Mouse (Mus musculus) MEL (cell line): ENCODE results near the gene Hif1an. TPM values are rescaled to one million over a fixed set of nuclear protein-coding genes. Genes with fewer than 3 reads are reported as not detected.

Experiments used
- DNase-seq: peaks from one replicate; pipeline ENCODE4 v3.0.0; 2011; ENCODE audit warnings: low read depth, low spot score
- H3K27ac ChIP-seq: 2 replicates; pipeline ENCODE4 v1.5.1; 2012; ENCODE audit warnings: low read depth, mild to moderate bottlenecking, control low read depth, low read length, moderate library complexity; ENCODE audit not compliant: control insufficient read depth
- H3K27me3 ChIP-seq, 2 experiments: fragments of 150-350 bp in 1 of 2; sonication (generic) in 1 of 2; 2 replicates each; pipeline ENCODE4 v1.6.1; 2012; ENCODE audit warnings: low read length in 2 of 2, mild to moderate bottlenecking in 2 of 2, improper control_type of control experiment in 1 of 2, moderate library complexity in 1 of 2; ENCODE audit not compliant: insufficient read depth in 2 of 2, control insufficient read depth in 1 of 2
- H3K36me3 ChIP-seq, 2 experiments: 2 replicates each; pipeline ENCODE4 v1.6.1; 2012 to 2014; ENCODE audit warnings: low read length in 2 of 2, improper control_type of control experiment in 1 of 2, inconsistent platforms in 1 of 2, mild to moderate bottlenecking in 1 of 2; ENCODE audit not compliant: insufficient read depth in 2 of 2, control insufficient read depth in 1 of 2
- H3K4me1 ChIP-seq, 2 experiments: fragments of 150-350 bp in 1 of 2; sonication (generic) in 1 of 2; 2 replicates each; pipeline ENCODE4 v1.6.1; 2012; ENCODE audit warnings: low read length in 2 of 2, improper control_type of control experiment in 1 of 2, mild to moderate bottlenecking in 1 of 2; ENCODE audit not compliant: insufficient read depth in 2 of 2, control insufficient read depth in 1 of 2
- H3K4me3 ChIP-seq, 2 experiments: fragments of 150-350 bp in 1 of 2; sonication (generic) in 1 of 2; 2 replicates each; pipeline ENCODE4 v1.5.1; 2012; ENCODE audit warnings: low read depth in 2 of 2, low read length in 2 of 2, mild to moderate bottlenecking in 2 of 2, moderate library complexity in 2 of 2, control low read depth in 1 of 2, improper control_type of control experiment in 1 of 2; ENCODE audit not compliant: control insufficient read depth in 1 of 2, insufficient read depth in 1 of 2
- H3K79me2 ChIP-seq: 2 replicates; pipeline ENCODE4 v1.6.1; 2012; ENCODE audit warnings: mild to moderate bottlenecking, low read length, moderate library complexity; ENCODE audit not compliant: control insufficient read depth, poor library complexity, insufficient read depth
- H3K9ac ChIP-seq: 2 replicates; pipeline ENCODE4 v1.6.1; 2012; ENCODE audit warnings: low read depth, mild to moderate bottlenecking, control low read depth, low read length, moderate library complexity; ENCODE audit not compliant: control insufficient read depth, poor library complexity, severe bottlenecking
- H3K9me3 ChIP-seq: fragments of 150-350 bp; sonication (generic); replicated peaks from 2 replicates; pipeline ENCODE4 v1.6.1; 2012; ENCODE audit warnings: mild to moderate bottlenecking, low read length, improper control_type of control experiment, moderate library complexity; ENCODE audit not compliant: insufficient read depth
- BHLHE40 ChIP-seq: IDR thresholded peaks from 2 replicates; pipeline ENCODE4 v1.6.1; 2012; ENCODE audit warnings: low read depth, mild to moderate bottlenecking, inconsistent platforms, low read length, improper control_type of control experiment, borderline replicate concordance
- CHD1 ChIP-seq: IDR thresholded peaks from 2 replicates; pipeline ENCODE4 v1.6.1; 2012; ENCODE audit warnings: low read depth, mild to moderate bottlenecking, inconsistent platforms, low read length, improper control_type of control experiment
- E2F4 ChIP-seq: IDR thresholded peaks from 2 replicates; pipeline ENCODE4 v1.6.1; 2011; ENCODE audit warnings: low read depth, low read length, improper control_type of control experiment, borderline replicate concordance
- EP300 ChIP-seq, 2 experiments: IDR thresholded peaks; 2 replicates each; pipeline ENCODE4 v1.6.1; 2011; ENCODE audit warnings: improper control_type of control experiment in 2 of 2, low read length in 2 of 2, low read depth in 1 of 2, mild to moderate bottlenecking in 1 of 2
- ETS1 ChIP-seq: IDR thresholded peaks from 2 replicates; pipeline ENCODE4 v1.6.1; 2012; ENCODE audit warnings: low read depth, mild to moderate bottlenecking, inconsistent platforms, low read length, improper control_type of control experiment, moderate library complexity
- GABPA ChIP-seq: IDR thresholded peaks from 2 replicates; pipeline ENCODE4 v1.6.1; 2012; ENCODE audit warnings: low read depth, mild to moderate bottlenecking, inconsistent platforms, low read length, improper control_type of control experiment, moderate library complexity
- GATA1 ChIP-seq: IDR thresholded peaks from 2 replicates; pipeline ENCODE4 v1.6.1; 2011; ENCODE audit warnings: low read depth, low read length, improper control_type of control experiment
- HCFC1 ChIP-seq: IDR thresholded peaks from 2 replicates; pipeline ENCODE4 v1.6.1; 2012; ENCODE audit warnings: low read depth, mild to moderate bottlenecking, inconsistent platforms, low read length, improper control_type of control experiment, moderate library complexity
- JUND ChIP-seq: IDR thresholded peaks from 2 replicates; pipeline ENCODE4 v1.6.1; 2011; ENCODE audit warnings: low read depth, mild to moderate bottlenecking, improper control_type of control experiment, low read length
- MEF2A ChIP-seq: IDR thresholded peaks from 2 replicates; pipeline ENCODE4 v1.6.1; 2014; ENCODE audit warnings: low read depth, mild to moderate bottlenecking, inconsistent platforms, low read length, improper control_type of control experiment; ENCODE audit not compliant: poor library complexity, insufficient replicate concordance, severe bottlenecking; ENCODE audit errors: extremely low read depth
- POLR2AphosphoS2 ChIP-seq: IDR thresholded peaks from 2 replicates; pipeline ENCODE4 v1.6.1; 2011; ENCODE audit warnings: low read length, improper control_type of control experiment
- SIN3A ChIP-seq: IDR thresholded peaks from 2 replicates; pipeline ENCODE4 v1.6.1; 2012; ENCODE audit warnings: low read length, improper control_type of control experiment, inconsistent platforms
- TBP ChIP-seq: IDR thresholded peaks from 2 replicates; pipeline ENCODE4 v1.8.0; 2011; ENCODE audit warnings: low read depth, low read length, improper control_type of control experiment
- TCF12 ChIP-seq: IDR thresholded peaks from 2 replicates; pipeline ENCODE4 v1.6.1; 2014; ENCODE audit warnings: low read depth, mild to moderate bottlenecking, inconsistent platforms, low read length, improper control_type of control experiment, moderate library complexity
- ZNF384 ChIP-seq: IDR thresholded peaks from 2 replicates; pipeline ENCODE4 v1.6.1; 2012; ENCODE audit warnings: low read depth, mild to moderate bottlenecking, inconsistent platforms, low read length, improper control_type of control experiment
- polyA plus RNA-seq, 2 experiments: library from polyadenylated mRNA; stranded (reverse) in 1 of 2; unstranded in 1 of 2; fragments of >175 nt in 1 of 2; fragments of >200 nt in 1 of 2; gene quantifications; 2 replicates each; pipeline versions ENCODE4 v1.2.1 to v1.2.4; 2012; ENCODE audit warnings: low replicate concordance in 2 of 2, low read depth in 1 of 2; ENCODE audit not compliant: insufficient read length in 2 of 2, insufficient read depth in 1 of 2, missing spikeins in 1 of 2
- total RNA-seq: library from RNA; depleted of rRNA; stranded (reverse); fragments of 300-350 nt; gene quantifications from 2 replicates; pipeline ENCODE4 v1.2.3, GENCODE M21; 2012

Gene Hif1an
- total and polyA plus RNA-seq, 3 experiments = 16.9 to 54.5 (median 36.1) TPM

- Histone ChIP-seq H3K9me3 (no peaks in the 10 kb centered on the region), H3K27me3 (no peaks in the 10 kb centered on the region), H3K36me3 (peaks cover 11 to 13% of the 10 kb centered on the region in 2 experiments), H3K9ac (no peak overlapping the region), H3K79me2 (peaks cover 19% of the 10 kb centered on the region), H3K27ac (no peak overlapping the region), H3K4me1 (peaks cover 2 to 10% of the 10 kb centered on the region in 2 experiments; a peak in 2 of 4 replicates), H3K4me3 (no peak overlapping the region)
- no peak for TF ChIP-seq CHD1
- no peak for TF ChIP-seq MEF2A
- no peak for TF ChIP-seq TBP
- no peak for TF ChIP-seq GABPA
- TF ChIP-seq ETS1 = no peak
- TF ChIP-seq TCF12 = no peak
- no peak for TF ChIP-seq POLR2AphosphoS2
- TF ChIP-seq GATA1 = no peak
- TF ChIP-seq BHLHE40 = no peak
- TF ChIP-seq E2F4 = no peak
- DNase-seq = no peak
These were observed 9.4 kb upstream of the Hif1an start for GRCm38 (mm10) chr19:44553286-44553685.

- peak overlapping the region; percentile 83 for H3K9ac ChIP-seq
- peaks cover 11 to 13% of the 10 kb centered on the region in 2 experiments for H3K36me3 ChIP-seq
- peaks cover 2 to 10% of the 10 kb centered on the region in 2 experiments; a peak in 2 of 4 replicates for H3K4me1 ChIP-seq
- H3K79me2 ChIP-seq = peaks cover 19% of the 10 kb centered on the region
- H3K4me3 ChIP-seq = peak overlapping the region; percentile 85 to 88
- H3K27ac ChIP-seq = peak overlapping the region; percentile 77
- H3K9me3 ChIP-seq = no peaks in the 10 kb centered on the region
- TF ChIP-seq ZNF384 = peak; percentile 79
- TF ChIP-seq HCFC1 = no peak
- no peak for TF ChIP-seq JUND
- no peak for TF ChIP-seq ETS1
- 0 out of 4 replicates have a peak, but pooled peaks of 1 of the 2 experiments have one; percentile 24 for TF ChIP-seq EP300 (IDR thresholded peaks at IDR 0.05; ENCODE audit: low read depth in 1 of 2, low read length in 2 of 2)
- 0 out of 2 replicates have a peak, but pooled peaks have one; percentile 40 for TF ChIP-seq SIN3A
- peak; percentile 70; the same call in 1 of the 2 replicates for TF ChIP-seq TBP
- TF ChIP-seq CHD1 = no peak
- DNase-seq = peak; percentile 80
- H3K27me3 ChIP-seq = no peaks in the 10 kb centered on the region
These were observed 8.2 kb upstream of the Hif1an start for GRCm38 (mm10) chr19:44554490-44554860.
